In the genomic region with DNA sequence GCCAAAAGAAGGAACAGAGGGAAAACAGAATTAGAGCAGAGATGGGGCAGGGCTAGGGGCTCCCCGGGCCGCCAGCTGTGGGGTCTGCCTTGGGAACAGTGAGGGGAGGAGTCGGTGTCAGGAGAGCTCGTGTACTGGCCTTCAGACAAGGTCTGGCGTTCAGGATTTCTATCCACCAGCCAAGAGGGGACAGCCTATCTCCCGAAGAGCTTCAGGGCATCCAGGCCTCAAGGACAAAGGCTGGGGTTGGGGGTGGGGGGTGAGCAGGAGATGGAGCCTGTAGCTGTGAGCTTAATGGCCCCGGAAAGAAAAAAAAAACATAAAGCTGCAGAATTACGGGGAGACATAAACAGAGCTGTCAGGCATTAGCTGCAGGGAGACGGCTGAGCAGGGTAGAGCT, we compare ENCODE assay signal across 11 mouse cellular contexts. TPM values are rescaled to one million over a fixed set of nuclear protein-coding genes. Genes with fewer than 3 reads are reported as not detected.
A peak's percentile ranks its signal among the peaks of the same experiment; 100 is the strongest.
DNase-seq lines count a peak whose midpoint lies in the region; ATAC-seq and TF ChIP-seq lines count a peak whose summit lies in the region.
"Had no signal": no experiment of that assay in that cellular context is flagged by ENCODE, and none has a peak within 500 bp of the region (broad histone marks: within the 10 kb centered on the region; RNA-seq: fewer than 3 reads in every experiment).

No protein-coding gene starts in this region.

- 30% methylated on average over 9 of the region's 9 CpGs for WGBS in heart, embryonic 13.5 days
- WGBS in forebrain, embryonic 16.5 days: 21% methylated on average over 9 of the region's 9 CpGs
- 19% methylated on average over 9 of the region's 9 CpGs for WGBS in midbrain, embryonic 13.5 days
- 90% methylated on average over 9 of the region's 9 CpGs for WGBS in thymus, adult 2 months

- TF ChIP-seq POLR2A in thymus, adult 2 months (IDR thresholded peaks at IDR 0.05; ENCODE audit: control insufficient read depth, extremely low read depth, insufficient read depth, low read length, poor library complexity): no peak

- H3K27me3 ChIP-seq in heart, embryonic 13.5 days (replicated peaks): no peaks in the 10 kb centered on the region
- H3K27me3 ChIP-seq in forebrain, embryonic 16.5 days (replicated peaks; ENCODE audit: control insufficient read depth, insufficient read depth, low read length): no peaks in the 10 kb centered on the region
- H3K27me3 ChIP-seq in midbrain, embryonic 13.5 days: no peaks in the 10 kb centered on the region
- H3K27me3 ChIP-seq in thymus, adult 2 months (ENCODE audit: control insufficient read depth, insufficient read depth, low read length): no peaks in the 10 kb centered on the region
- H3K27me3 ChIP-seq: liver, embryonic 15.5 days had no signal

- no peak for TF ChIP-seq CTCF in thymus, adult 2 months (IDR thresholded peaks at IDR 0.05; ENCODE audit: borderline replicate concordance, control insufficient read depth, extremely low read depth, insufficient read depth, low read length, poor library complexity)
- TF ChIP-seq CTCF in gastrocnemius, adult 2 months (IDR thresholded peaks at IDR 0.05): no peak

- ATAC-seq in heart, embryonic 13.5 days (ENCODE audit: extremely low read depth, insufficient number of reproducible peaks, low FRiP score, low TSS enrichment): no peak
- ATAC-seq in forebrain, embryonic 16.5 days: no peak
- ATAC-seq in midbrain, embryonic 13.5 days: no peak; the same call in 1 of the 2 replicates

- peak overlapping the region; percentile 61 for H3K27ac ChIP-seq in heart, embryonic 13.5 days (replicated peaks)
- peak overlapping the region; percentile 51 for H3K27ac ChIP-seq in forebrain, embryonic 16.5 days (ENCODE audit: low read length)
- H3K27ac ChIP-seq in midbrain, embryonic 13.5 days: peak overlapping the region; percentile 77
- H3K27ac ChIP-seq in thymus, adult 2 months (ENCODE audit: control insufficient read depth, insufficient read depth, low read length): no peak overlapping the region
- H3K27ac ChIP-seq in gastrocnemius, adult 2 months: no peak overlapping the region
- H3K27ac ChIP-seq: liver, embryonic 15.5 days had no signal

- H3K4me3 ChIP-seq in heart, embryonic 13.5 days: no peak overlapping the region
- no peak overlapping the region for H3K4me3 ChIP-seq in forebrain, embryonic 16.5 days (replicated peaks; ENCODE audit: low read length)
- no peak overlapping the region for H3K4me3 ChIP-seq in midbrain, embryonic 13.5 days (replicated peaks)
- H3K4me3 ChIP-seq in thymus, adult 2 months (ENCODE audit: control insufficient read depth, insufficient read depth, low read length): no peak overlapping the region
- H3K4me3 ChIP-seq in gastrocnemius, adult 2 months: no peak overlapping the region
- H3K4me3 ChIP-seq: liver, embryonic 15.5 days had no signal

- H3K9ac ChIP-seq in heart, embryonic 13.5 days: peak overlapping the region; percentile 65
- 0 out of 2 replicates have a peak overlapping the region, but pooled peaks have one; percentile 14 for H3K9ac ChIP-seq in forebrain, embryonic 16.5 days (replicated peaks; ENCODE audit: low read depth, low read length)
- peak overlapping the region; percentile 30; the same call in 1 of the 2 replicates for H3K9ac ChIP-seq in midbrain, embryonic 13.5 days (replicated peaks)
- H3K9ac ChIP-seq: liver, embryonic 15.5 days had no signal

- DNase-seq in heart, postnatal 4 days: no peak
- DNase-seq in adrenal gland, postnatal 25 days: peak; percentile 28
- no peak for DNase-seq in thymus, adult 2 months
- no peak for DNase-seq in gastrocnemius, adult 2 months
- no peak for DNase-seq in urinary bladder, postnatal 14 days (ENCODE audit: low spot score)
- DNase-seq: cerebellum, adult 8-10 months; gastrocnemius, postnatal 25 days had no signal

- H3K4me2 ChIP-seq in heart, embryonic 13.5 days: peak overlapping the region; percentile 16
- peak overlapping the region; percentile 3; the same call in 1 of the 2 replicates for H3K4me2 ChIP-seq in forebrain, embryonic 16.5 days (ENCODE audit: low read length)
- no peak overlapping the region for H3K4me2 ChIP-seq in midbrain, embryonic 13.5 days (replicated peaks)
- H3K4me2 ChIP-seq: liver, embryonic 15.5 days had no signal

- intact Hi-C loops in gastrocnemius, adult 2 months (cut with DNase I): no loop called here

- peaks cover 93% of the 10 kb centered on the region for H3K4me1 ChIP-seq in heart, embryonic 13.5 days
- H3K4me1 ChIP-seq in forebrain, embryonic 16.5 days (replicated peaks; ENCODE audit: control insufficient read depth, insufficient read depth, low read length): peaks cover 42% of the 10 kb centered on the region
- peaks cover 85% of the 10 kb centered on the region for H3K4me1 ChIP-seq in midbrain, embryonic 13.5 days (replicated peaks)
- H3K4me1 ChIP-seq in thymus, adult 2 months (replicated peaks; ENCODE audit: control insufficient read depth, insufficient read depth, low read length): peaks cover 8% of the 10 kb centered on the region

- no peaks in the 10 kb centered on the region for H3K9me3 ChIP-seq in heart, embryonic 13.5 days
- H3K9me3 ChIP-seq in forebrain, embryonic 16.5 days (ENCODE audit: control insufficient read depth, low read length): no peaks in the 10 kb centered on the region
- no peaks in the 10 kb centered on the region for H3K9me3 ChIP-seq in midbrain, embryonic 13.5 days
- H3K9me3 ChIP-seq: liver, embryonic 15.5 days had no signal

- H3K36me3 ChIP-seq in heart, embryonic 13.5 days: no peaks in the 10 kb centered on the region
- H3K36me3 ChIP-seq in forebrain, embryonic 16.5 days (ENCODE audit: control insufficient read depth, insufficient read depth): no peaks in the 10 kb centered on the region
- no peaks in the 10 kb centered on the region for H3K36me3 ChIP-seq in midbrain, embryonic 13.5 days
- no peaks in the 10 kb centered on the region for H3K36me3 ChIP-seq in thymus, adult 2 months (ENCODE audit: control insufficient read depth, insufficient read depth, low read length)
- H3K36me3 ChIP-seq: liver, embryonic 15.5 days had no signal

RNA-seq across cellular contexts. Expression of a gene that starts 53.6 kb away (rescaled TPM):
- polyA plus RNA-seq in heart, embryonic 13.5 days (2015; fragmentation: Nextera tagmentation; extraction: Ambion mirVana): 34.4 and 41.8 TPM in 2 replicates
- total RNA-seq in heart, postnatal 4 days (2021): 10 to 100 TPM; 35.8 to 50.8 TPM
- total RNA-seq in adrenal gland, postnatal 25 days (2021): 125 and 160 TPM in 2 replicates
- 41.1 and 46.9 TPM in 2 replicates for polyA plus RNA-seq in forebrain, embryonic 16.5 days (2015; fragmentation: Nextera tagmentation; extraction: Ambion mirVana)
- polyA plus RNA-seq in midbrain, embryonic 13.5 days (2015; fragmentation: Nextera tagmentation; extraction: Ambion mirVana): 38.5 and 46.0 TPM in 2 replicates
- polyA plus RNA-seq in thymus, adult 2 months (2012; rRNA removed): 466 and 519 TPM in 2 replicates
- total RNA-seq in gastrocnemius, adult 2 months (2021): 10 to 100 TPM; 27.5 to 43.4 TPM

Comparison
In these comparisons a context has a peak if more than half of its experiments do, and no peak if none do; other contexts are left out.
1. H3K27ac ChIP-seq: peak in heart, embryonic 13.5 days (single experiment), forebrain, embryonic 16.5 days (single experiment) and midbrain, embryonic 13.5 days (single experiment); none in thymus, adult 2 months (single experiment) and gastrocnemius, adult 2 months (single experiment).
2. H3K9ac ChIP-seq: peak in every context shown above with its lines; median percentile 65 in heart, embryonic 13.5 days; 30 in midbrain, embryonic 13.5 days; 14 in forebrain, embryonic 16.5 days.